Mouse (Mus musculus) CH12.LX (cell line): ENCODE results near the gene Gm28041. TPM values are rescaled to one million over a fixed set of nuclear protein-coding genes. Genes with fewer than 3 reads are reported as not detected.

Experiments
- polyA plus RNA-seq: library from polyadenylated mRNA; unstranded; fragments of >175 nt; gene quantifications from 2 replicates; pipeline ENCODE4 v1.2.1, GENCODE M21; 2012; ENCODE audit warnings: low read depth; ENCODE audit not compliant: insufficient read length
- total RNA-seq, 2 experiments: library from RNA; depleted of rRNA; stranded (reverse); fragments of 300-350 nt in 1 of 2; fragments of >200 nt in 1 of 2; gene quantifications; 2 replicates each; pipeline ENCODE4 v1.2.3; 2012 to 2014

The Gm28041 gene
- total and polyA plus RNA-seq, 3 experiments, result 1.1 to 1.7 TPM; not detected in 1

Other genes starting within 250 kb of the Gm28041 start
- 7.4 and 8.6 TPM in 2 replicates for gene Rsl1, start 202.6 kb downstream of the Gm28041 start, total RNA-seq (2012; rRNA removed)
- 16.0 and 18.8 TPM in 2 replicates for gene Rsl1, start 202.6 kb downstream of the Gm28041 start, total RNA-seq (2014; rRNA removed)
- 9.8 and 10.7 TPM in 2 replicates for gene Rsl1, start 202.6 kb downstream of the Gm28041 start, polyA plus RNA-seq
- gene Zfp455, start 181.2 kb downstream of the Gm28041 start, total RNA-seq (2012; rRNA removed), result 1.6 and 2.3 TPM in 2 replicates
- 5.6 and 5.7 TPM in 2 replicates for gene Zfp455, start 181.2 kb downstream of the Gm28041 start, total RNA-seq (2014; rRNA removed)
- 2.3 and 3.3 TPM in 2 replicates for gene Zfp455, start 181.2 kb downstream of the Gm28041 start, polyA plus RNA-seq
- gene Zfp458, start 97.3 kb downstream of the Gm28041 start, total RNA-seq (2012; rRNA removed), result 1.6 and 2.3 TPM in 2 replicates
- gene Zfp458, start 97.3 kb downstream of the Gm28041 start, total RNA-seq (2014; rRNA removed), result 3.2 and 3.3 TPM in 2 replicates
- gene Zfp458, start 97.3 kb downstream of the Gm28041 start, polyA plus RNA-seq, result 1.6 and 2.4 TPM in 2 replicates
- 0.97 and 0.98 TPM in 2 replicates for gene Zfp457, start 69.2 kb downstream of the Gm28041 start, total RNA-seq (2012; rRNA removed)
- gene Zfp457, start 69.2 kb downstream of the Gm28041 start, total RNA-seq (2014; rRNA removed), result 0.66 TPM in 1 of 2 replicates, not detected in the other
- 0.40 and 0.57 TPM in 2 replicates for gene Zfp457, start 69.2 kb downstream of the Gm28041 start, polyA plus RNA-seq
- gene Zfp595, start 43.2 kb downstream of the Gm28041 start, total RNA-seq (2012; rRNA removed), result 4.6 and 5.4 TPM in 2 replicates
- gene Zfp595, start 43.2 kb downstream of the Gm28041 start, total RNA-seq (2014; rRNA removed), result 10.1 and 13.7 TPM in 2 replicates
- 5.4 and 6.4 TPM in 2 replicates for gene Zfp595, start 43.2 kb downstream of the Gm28041 start, polyA plus RNA-seq
- 1.0 and 1.1 TPM in 2 replicates for gene Gm28044, start 15.2 kb downstream of the Gm28041 start, total RNA-seq (2012; rRNA removed)
- gene Gm28044, start 15.2 kb downstream of the Gm28041 start, total RNA-seq (2014; rRNA removed), result not detected in 2 replicates
- gene Gm28044, start 15.2 kb downstream of the Gm28041 start, polyA plus RNA-seq, result 0.89 and 1.0 TPM in 2 replicates
- 1.8 and 2.3 TPM in 2 replicates for gene Zfp953, start 15.1 kb downstream of the Gm28041 start, total RNA-seq (2012; rRNA removed)
- gene Zfp953, start 15.1 kb downstream of the Gm28041 start, total RNA-seq (2014; rRNA removed), result 4.6 and 5.6 TPM in 2 replicates
- gene Zfp953, start 15.1 kb downstream of the Gm28041 start, polyA plus RNA-seq, result 3.6 and 4.2 TPM in 2 replicates
- 4.7 and 5.1 TPM in 2 replicates for gene Zfp456, start 77 bp upstream of the Gm28041 start, total RNA-seq (2012; rRNA removed)
- gene Zfp456, start 77 bp upstream of the Gm28041 start, total RNA-seq (2014; rRNA removed), result 7.4 and 8.0 TPM in 2 replicates
- gene Zfp456, start 77 bp upstream of the Gm28041 start, polyA plus RNA-seq, result 2.4 and 3.6 TPM in 2 replicates
- gene Zfp429, start 24.1 kb upstream of the Gm28041 start, total RNA-seq (2012; rRNA removed), result 8.3 and 9.0 TPM in 2 replicates
- gene Zfp429, start 24.1 kb upstream of the Gm28041 start, total RNA-seq (2014; rRNA removed), result 17.4 and 18.2 TPM in 2 replicates
- 8.0 and 10.5 TPM in 2 replicates for gene Zfp429, start 24.1 kb upstream of the Gm28041 start, polyA plus RNA-seq
- gene Zfp459, start 45.7 kb upstream of the Gm28041 start, total RNA-seq (2012; rRNA removed), result 0.47 and 0.63 TPM in 2 replicates
- gene Zfp459, start 45.7 kb upstream of the Gm28041 start, total RNA-seq (2014; rRNA removed), result 0.12 TPM in 1 of 2 replicates, not detected in the other
- not detected in 2 replicates for gene Zfp459, start 45.7 kb upstream of the Gm28041 start, polyA plus RNA-seq
- gene Zfp874a, start 75.9 kb upstream of the Gm28041 start, total RNA-seq (2012; rRNA removed), result 7.1 and 7.6 TPM in 2 replicates
- 16.8 and 23.6 TPM in 2 replicates for gene Zfp874a, start 75.9 kb upstream of the Gm28041 start, total RNA-seq (2014; rRNA removed)
- gene Zfp874a, start 75.9 kb upstream of the Gm28041 start, polyA plus RNA-seq, result 6.1 and 6.5 TPM in 2 replicates
- 4.7 and 4.8 TPM in 2 replicates for gene Zfp874b, start 108.5 kb upstream of the Gm28041 start, total RNA-seq (2012; rRNA removed)
- gene Zfp874b, start 108.5 kb upstream of the Gm28041 start, total RNA-seq (2014; rRNA removed), result 8.0 and 8.7 TPM in 2 replicates
- 1.8 and 2.1 TPM in 2 replicates for gene Zfp874b, start 108.5 kb upstream of the Gm28041 start, polyA plus RNA-seq
- 4.3 and 5.2 TPM in 2 replicates for gene Zfp58, start 124.8 kb upstream of the Gm28041 start, total RNA-seq (2012; rRNA removed)
- 5.9 and 6.4 TPM in 2 replicates for gene Zfp58, start 124.8 kb upstream of the Gm28041 start, total RNA-seq (2014; rRNA removed)
- 2.7 and 2.9 TPM in 2 replicates for gene Zfp58, start 124.8 kb upstream of the Gm28041 start, polyA plus RNA-seq
- gene Gm26965, start 150.4 kb upstream of the Gm28041 start, total RNA-seq (2012; rRNA removed), result 0.08 TPM in 1 of 2 replicates, not detected in the other
- gene Gm26965, start 150.4 kb upstream of the Gm28041 start, total RNA-seq (2014; rRNA removed), result not detected in 2 replicates
- not detected in 2 replicates for gene Gm26965, start 150.4 kb upstream of the Gm28041 start, polyA plus RNA-seq
- 11.4 and 12.2 TPM in 2 replicates for gene Zfp87, start 150.4 kb upstream of the Gm28041 start, total RNA-seq (2012; rRNA removed)
- gene Zfp87, start 150.4 kb upstream of the Gm28041 start, total RNA-seq (2014; rRNA removed), result 20.7 and 25.0 TPM in 2 replicates
- 10.3 and 13.8 TPM in 2 replicates for gene Zfp87, start 150.4 kb upstream of the Gm28041 start, polyA plus RNA-seq
- gene Zfp748, start 178.1 kb upstream of the Gm28041 start, total RNA-seq (2012; rRNA removed), result 9.1 and 11.5 TPM in 2 replicates
- 14.8 and 16.3 TPM in 2 replicates for gene Zfp748, start 178.1 kb upstream of the Gm28041 start, total RNA-seq (2014; rRNA removed)
- 6.6 and 8.1 TPM in 2 replicates for gene Zfp748, start 178.1 kb upstream of the Gm28041 start, polyA plus RNA-seq
- gene Zfp729b, start 234.0 kb upstream of the Gm28041 start, total RNA-seq (2012; rRNA removed), result 4.8 and 6.4 TPM in 2 replicates
- 13.4 and 17.9 TPM in 2 replicates for gene Zfp729b, start 234.0 kb upstream of the Gm28041 start, total RNA-seq (2014; rRNA removed)
- 6.5 and 6.6 TPM in 2 replicates for gene Zfp729b, start 234.0 kb upstream of the Gm28041 start, polyA plus RNA-seq